9 mouse cellular contexts compared by ENCODE assay signal in genomic region chr1:74340361-74340764, GRCm38 (mm10). TPM values are rescaled to one million over a fixed set of nuclear protein-coding genes. Genes with fewer than 3 reads are reported as not detected.
DNase-seq lines count a peak whose midpoint lies in the region; ATAC-seq and TF ChIP-seq lines count a peak whose summit lies in the region.
"Had no signal": no experiment of that assay in that cellular context is flagged by ENCODE, and none has a peak within 500 bp of the region (broad histone marks: within the 10 kb centered on the region; RNA-seq: fewer than 3 reads in every experiment).

No protein-coding gene starts in this region.

- H3K27me3 ChIP-seq in midbrain, embryonic 11.5 days (ENCODE audit: control insufficient read depth, insufficient read depth, low read length): no peaks in the 10 kb centered on the region
- H3K27me3 ChIP-seq in midbrain, embryonic 15.5 days (replicated peaks): no peaks in the 10 kb centered on the region
- no peaks in the 10 kb centered on the region for H3K27me3 ChIP-seq in cerebellum, adult 2 months (ENCODE audit: control insufficient read depth, insufficient read depth, low read length)
- H3K27me3 ChIP-seq: heart, embryonic 13.5 days had no signal

- no peak overlapping the region for H3K4me2 ChIP-seq in midbrain, embryonic 11.5 days
- no peak overlapping the region for H3K4me2 ChIP-seq in midbrain, embryonic 15.5 days
- H3K4me2 ChIP-seq: heart, embryonic 13.5 days had no signal

- H3K4me3 ChIP-seq in midbrain, embryonic 11.5 days (ENCODE audit: low read depth, low read length): no peak overlapping the region
- H3K4me3 ChIP-seq in midbrain, embryonic 15.5 days: no peak overlapping the region
- H3K4me3 ChIP-seq in cerebellum, adult 2 months (replicated peaks; ENCODE audit: insufficient read depth, low read depth, low read length): no peak overlapping the region
- H3K4me3 ChIP-seq: heart, embryonic 13.5 days; megakaryocyte, embryonic 14.5 days had no signal

- H3K9me3 ChIP-seq in midbrain, embryonic 11.5 days (ENCODE audit: control insufficient read depth, low read length): no peaks in the 10 kb centered on the region
- no peaks in the 10 kb centered on the region for H3K9me3 ChIP-seq in midbrain, embryonic 15.5 days
- H3K9me3 ChIP-seq: heart, embryonic 13.5 days had no signal

- 0 out of 2 replicates have a peak, but pooled peaks cover 2% of the 10 kb centered on the region for H3K4me1 ChIP-seq in midbrain, embryonic 11.5 days (ENCODE audit: control insufficient read depth, insufficient read depth, low read length)
- H3K4me1 ChIP-seq in midbrain, embryonic 15.5 days: no peaks in the 10 kb centered on the region
- peaks cover 34% of the 10 kb centered on the region for H3K4me1 ChIP-seq in cerebellum, adult 2 months (ENCODE audit: control insufficient read depth, insufficient read depth, low read length)

- TF ChIP-seq POLR2A in cerebellum, adult 2 months (IDR thresholded peaks at IDR 0.05; ENCODE audit: borderline replicate concordance, insufficient read depth, low read length): no peak

- no peak overlapping the region for H3K9ac ChIP-seq in midbrain, embryonic 11.5 days (ENCODE audit: low read length)
- no peak overlapping the region for H3K9ac ChIP-seq in midbrain, embryonic 15.5 days
- H3K9ac ChIP-seq: heart, embryonic 13.5 days had no signal

- TF ChIP-seq CTCF in cerebellum, adult 2 months (IDR thresholded peaks at IDR 0.05; ENCODE audit: borderline replicate concordance, insufficient read depth, low read depth, low read length): no peak

- H3K36me3 ChIP-seq in midbrain, embryonic 11.5 days (ENCODE audit: control insufficient read depth, insufficient read depth, low read length): no peaks in the 10 kb centered on the region
- H3K36me3 ChIP-seq in midbrain, embryonic 15.5 days (replicated peaks): no peaks in the 10 kb centered on the region
- H3K36me3 ChIP-seq: heart, embryonic 13.5 days had no signal

- peak; percentile 37 for DNase-seq in midbrain, embryonic 11.5 days (ENCODE audit: low spot score, missing footprints)
- peak; percentile 51 to 52 for DNase-seq in cerebellum, adult 2 months
- peak; percentile 74 for DNase-seq in gonadal fat pad, adult 2 months (ENCODE audit: low read depth)
- DNase-seq in layer of hippocampus, postnatal 25 days (ENCODE audit: extremely low spot score in 1 of 2, low spot score in 1 of 2): peak; percentile 42 to 65
- peak; percentile 78 for DNase-seq in testis, postnatal 10 days (ENCODE audit: low spot score)
- DNase-seq in spleen, postnatal 4 days (ENCODE audit: low spot score in 2 of 2): no peak

- WGBS in midbrain, embryonic 11.5 days: 93% methylated on average over 6 of the region's 6 CpGs
- 83% methylated on average over 6 of the region's 6 CpGs for WGBS in midbrain, embryonic 15.5 days
- WGBS in cerebellum, adult 2 months: 15% methylated on average over 6 of the region's 6 CpGs

- H3K27ac ChIP-seq in midbrain, embryonic 11.5 days (ENCODE audit: low read depth, low read length): no peak overlapping the region
- no peak overlapping the region for H3K27ac ChIP-seq in midbrain, embryonic 15.5 days
- no peak overlapping the region for H3K27ac ChIP-seq in cerebellum, adult 2 months (ENCODE audit: insufficient read depth, low read length)
- H3K27ac ChIP-seq: heart, embryonic 13.5 days had no signal

- no peak for ATAC-seq in midbrain, embryonic 11.5 days (ENCODE audit: low FRiP score)
- no peak for ATAC-seq in midbrain, embryonic 15.5 days (replicated peaks)

RNA-seq across cellular contexts. Expression of gene Catip, which starts 21.5 kb away (rescaled TPM):
- polyA plus RNA-seq in midbrain, embryonic 11.5 days (2014; fragmentation: Nextera tagmentation; extraction: Ambion mirVana): 0.05 and 0.22 TPM in 2 replicates
- 0.68 and 1.9 TPM in 2 replicates for polyA plus RNA-seq in midbrain, embryonic 15.5 days (2015; fragmentation: Nextera tagmentation; extraction: Ambion mirVana)
- polyA plus RNA-seq in cerebellum, adult 2 months (2012; rRNA removed): 2.1 and 3.3 TPM in 2 replicates
- 1.8 and 2.3 TPM in 2 replicates for polyA plus RNA-seq in gonadal fat pad, adult 2 months (2012; rRNA removed)
- total RNA-seq in layer of hippocampus, postnatal 25 days (2021): 1 to 10 TPM; 1.0 to 1.1 TPM

RNA-seq across cellular contexts. Expression of gene Slc11a1, which starts 34.6 kb away (rescaled TPM):
- 1.6 and 2.1 TPM in 2 replicates for polyA plus RNA-seq in midbrain, embryonic 11.5 days (2014; fragmentation: Nextera tagmentation; extraction: Ambion mirVana)
- 2.0 and 3.4 TPM in 2 replicates for polyA plus RNA-seq in midbrain, embryonic 15.5 days (2015; fragmentation: Nextera tagmentation; extraction: Ambion mirVana)
- polyA plus RNA-seq in cerebellum, adult 2 months (2012; rRNA removed): 4.7 and 5.6 TPM in 2 replicates
- 36.3 and 42.9 TPM in 2 replicates for polyA plus RNA-seq in gonadal fat pad, adult 2 months (2012; rRNA removed)
- total RNA-seq in layer of hippocampus, postnatal 25 days (2021): 1 to 10 TPM; 1.7 to 4.2 TPM

RNA-seq across cellular contexts. Expression of gene Tmbim1, which starts 34.9 kb away (rescaled TPM):
- polyA plus RNA-seq in midbrain, embryonic 11.5 days (2014; fragmentation: Nextera tagmentation; extraction: Ambion mirVana): 6.4 and 7.0 TPM in 2 replicates
- 7.5 and 9.4 TPM in 2 replicates for polyA plus RNA-seq in midbrain, embryonic 15.5 days (2015; fragmentation: Nextera tagmentation; extraction: Ambion mirVana)
- polyA plus RNA-seq in cerebellum, adult 2 months (2012; rRNA removed): 56.1 and 58.2 TPM in 2 replicates
- 162 and 225 TPM in 2 replicates for polyA plus RNA-seq in gonadal fat pad, adult 2 months (2012; rRNA removed)
- 10 to 100 TPM; 28.3 to 28.7 TPM for total RNA-seq in layer of hippocampus, postnatal 25 days (2021)

RNA-seq across cellular contexts. Expression of gene Ctdsp1, which starts 50.9 kb away (rescaled TPM):
- polyA plus RNA-seq in midbrain, embryonic 11.5 days (2014; fragmentation: Nextera tagmentation; extraction: Ambion mirVana): 33.4 and 37.9 TPM in 2 replicates
- polyA plus RNA-seq in midbrain, embryonic 15.5 days (2015; fragmentation: Nextera tagmentation; extraction: Ambion mirVana): 14.3 and 17.4 TPM in 2 replicates
- 35.7 and 37.2 TPM in 2 replicates for polyA plus RNA-seq in cerebellum, adult 2 months (2012; rRNA removed)
- polyA plus RNA-seq in gonadal fat pad, adult 2 months (2012; rRNA removed): 106 and 112 TPM in 2 replicates
- 10 to 100 TPM; 32.2 to 34.1 TPM for total RNA-seq in layer of hippocampus, postnatal 25 days (2021)

RNA-seq across cellular contexts. Expression of gene Pnkd, which starts 55.6 kb away (rescaled TPM):
- 83.9 and 84.6 TPM in 2 replicates for polyA plus RNA-seq in midbrain, embryonic 11.5 days (2014; fragmentation: Nextera tagmentation; extraction: Ambion mirVana)
- polyA plus RNA-seq in midbrain, embryonic 15.5 days (2015; fragmentation: Nextera tagmentation; extraction: Ambion mirVana): 114 and 117 TPM in 2 replicates
- 185 and 201 TPM in 2 replicates for polyA plus RNA-seq in cerebellum, adult 2 months (2012; rRNA removed)
- polyA plus RNA-seq in gonadal fat pad, adult 2 months (2012; rRNA removed): 101 and 110 TPM in 2 replicates
- total RNA-seq in layer of hippocampus, postnatal 25 days (2021): 100 to 1,000 TPM; 192 to 193 TPM

Comparison
In these comparisons a context has a peak if more than half of its experiments do, and no peak if none do; other contexts are left out.
1. DNase-seq: peak in midbrain, embryonic 11.5 days (single experiment), cerebellum, adult 2 months (2 of 2), gonadal fat pad, adult 2 months (single experiment), layer of hippocampus, postnatal 25 days (2 of 2) and testis, postnatal 10 days (single experiment); none in spleen, postnatal 4 days (0 of 2).